Mouse (Mus musculus) liver, postnatal 0 days (tissue): ENCODE results near the gene Jakmip3. TPM values are rescaled to one million over a fixed set of nuclear protein-coding genes. Genes with fewer than 3 reads are reported as not detected.

Source experiments
- ATAC-seq: fragments of 200-750 bp; cut with Nextera tagmentation; 2 replicates; pipeline ENCODE4 v1.8.0; 2017; ENCODE audit warnings: mild to moderate bottlenecking, moderate library complexity
- DNase-seq: peaks from one replicate; pipeline ENCODE4 v3.0.0-alpha.2; 2016
- H3K27ac ChIP-seq: fragments of 300-500 bp; sonication (generic); 2 replicates; pipeline ENCODE4 v1.5.1; 2014; ENCODE audit warnings: antibody characterized with exemption, moderate library complexity, mild to moderate bottlenecking, low read depth
- H3K27me3 ChIP-seq: fragments of 300-500 bp; sonication (generic); 2 replicates; pipeline ENCODE4 v1.6.1; 2014; ENCODE audit warnings: low read length, control low read depth, mixed read lengths; ENCODE audit not compliant: insufficient read depth
- H3K36me3 ChIP-seq: fragments of 300-500 bp; sonication (generic); replicated peaks from 2 replicates; pipeline ENCODE4 v1.6.1; 2014; ENCODE audit warnings: mild to moderate bottlenecking, control low read depth, low read length, moderate library complexity, mixed read lengths; ENCODE audit not compliant: insufficient read depth
- H3K4me1 ChIP-seq: fragments of 300-500 bp; sonication (generic); 2 replicates; pipeline ENCODE4 v1.6.1; 2014; ENCODE audit warnings: antibody characterized with exemption, mild to moderate bottlenecking, control low read depth; ENCODE audit not compliant: insufficient read depth
- H3K4me2 ChIP-seq: fragments of 300-500 bp; sonication (generic); 2 replicates; pipeline ENCODE4 v1.6.1; 2014; ENCODE audit warnings: low read depth, mild to moderate bottlenecking, low read length, moderate library complexity, mixed read lengths
- H3K4me3 ChIP-seq: fragments of 300-500 bp; sonication (generic); 2 replicates; pipeline ENCODE4 v1.5.1; 2014; ENCODE audit warnings: low read depth, low read length
- H3K9ac ChIP-seq: fragments of 300-500 bp; sonication (generic); replicated peaks from 2 replicates; pipeline ENCODE4 v1.6.1; 2014; ENCODE audit warnings: mild to moderate bottlenecking, moderate library complexity
- H3K9me3 ChIP-seq: fragments of 300-500 bp; sonication (generic); 2 replicates; pipeline ENCODE4 v1.6.1; 2016; ENCODE audit warnings: mild to moderate bottlenecking, control low read depth, low read length, mixed read lengths
- CTCF ChIP-seq: sonication (generic); IDR thresholded peaks from 2 replicates; pipeline ENCODE4 v1.5.1; 2016; ENCODE audit warnings: antibody characterized with exemption, low read depth
- EP300 ChIP-seq: IDR thresholded peaks from 2 replicates; pipeline ENCODE4 v1.6.1; 2016; ENCODE audit warnings: antibody characterized with exemption, low read depth, mild to moderate bottlenecking
- WGBS: fragments of 180-500 bp; shearing (Covaris S2); extraction: QIAGEN DNeasy Blood & Tissue Kit; methylation state at CpG from one replicate; pipeline ENCODE4 v1.1.7; 2014; ENCODE audit not compliant: insufficient replicate concordance; 5-methylcytosine and 5-hydroxymethylcytosine counted together
- polyA plus RNA-seq: library from polyadenylated mRNA; unstranded; fragments of >200 nt; fragmentation: Nextera tagmentation; extraction: Ambion mirVana; gene quantifications from 2 replicates; pipeline ENCODE4 v1.2.1, GENCODE M21; 2015

Gene Jakmip3
- polyA plus RNA-seq, 1 experiment from 2014 or later, result not detected

DNA sequence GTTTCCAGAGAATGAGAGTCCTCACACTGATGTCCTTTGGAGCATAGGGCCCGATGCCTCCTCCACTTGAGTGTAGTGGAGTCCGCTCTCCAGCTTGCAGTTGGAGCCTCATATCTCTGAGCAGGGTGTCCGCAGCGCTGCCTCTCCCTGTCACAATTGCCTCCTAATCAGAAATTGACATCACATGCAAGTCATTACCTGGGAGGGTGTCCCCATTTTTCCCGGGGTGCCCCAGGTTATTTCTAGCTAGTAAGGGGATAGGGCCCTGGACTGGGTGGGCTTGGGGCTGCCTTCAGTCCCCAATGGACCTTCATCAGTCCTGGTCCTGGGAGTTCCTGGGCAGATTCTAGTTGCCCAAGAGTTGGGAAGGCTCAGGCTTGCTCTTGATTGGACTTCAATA, 152.1 kb downstream of the Jakmip3 start:
- ATAC-seq (no peak), DNase-seq (no peak)
- Histone ChIP-seq H3K36me3 (no peaks in the 10 kb centered on the region), H3K9me3 (no peaks in the 10 kb centered on the region), H3K9ac (no peak overlapping the region), H3K4me3 (no peak overlapping the region), H3K27me3 (peaks cover 2% of the 10 kb centered on the region), H3K4me2 (no peak overlapping the region), H3K4me1 (no peaks in the 10 kb centered on the region), H3K27ac (no peak overlapping the region)
- TF ChIP-seq CTCF, result no peak
- WGBS, result 90% methylated on average over 5 of the region's 5 CpGs

DNA sequence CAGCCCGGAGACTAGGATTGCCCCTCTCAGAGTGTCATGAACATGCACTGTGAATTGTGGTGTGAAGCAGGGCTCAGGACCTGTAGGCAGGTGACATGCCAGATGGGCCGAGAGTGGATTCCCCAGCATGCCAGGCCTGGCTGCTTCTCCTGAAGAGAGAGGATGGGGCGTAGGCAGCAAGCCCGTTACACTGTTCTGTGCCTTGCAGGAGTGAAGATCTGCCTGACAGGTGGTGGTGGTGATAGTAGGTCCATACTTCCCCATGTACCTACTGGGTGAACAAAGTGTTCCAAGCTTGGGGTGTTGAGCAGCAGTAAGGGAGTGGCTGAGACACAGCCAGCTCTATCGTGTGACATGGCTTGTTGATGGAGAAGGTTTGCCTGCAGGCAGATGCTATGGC, 152.6 kb downstream of the Jakmip3 start:
- H3K9ac ChIP-seq, result no peak overlapping the region
- 78% methylated on average over 5 of the region's 5 CpGs for WGBS
- ATAC-seq, result no peak

DNA sequence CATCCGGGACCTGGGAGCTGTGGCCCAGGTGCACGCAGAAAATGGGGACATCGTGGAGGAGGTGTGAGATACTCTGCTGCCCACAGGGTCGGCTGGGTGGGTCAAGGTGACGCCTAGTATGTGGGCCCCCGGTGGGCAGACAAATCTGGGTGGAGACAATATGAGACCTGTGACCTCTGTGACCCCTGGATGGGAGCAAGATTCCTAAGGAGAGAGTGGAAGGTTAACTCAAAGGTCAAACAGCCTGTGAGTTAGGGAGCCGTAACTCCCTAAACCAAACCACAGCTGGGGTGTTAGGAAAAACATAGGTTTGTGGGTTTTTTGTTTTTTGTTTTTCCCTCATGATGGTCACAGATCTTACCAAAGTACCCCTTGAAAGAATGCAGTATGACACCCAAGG, 153.3 kb downstream of the Jakmip3 start:
- no peak for DNase-seq
- Histone ChIP-seq H3K4me3 (no peak overlapping the region), H3K4me1 (no peaks in the 10 kb centered on the region), H3K9ac (no peak overlapping the region), H3K36me3 (no peaks in the 10 kb centered on the region), H3K27me3 (no peaks in the 10 kb centered on the region), H3K4me2 (no peak overlapping the region), H3K27ac (no peak overlapping the region), H3K9me3 (no peaks in the 10 kb centered on the region)
- no peak for ATAC-seq
- 73% methylated on average over 7 of the region's 7 CpGs for WGBS
- no peak for TF ChIP-seq EP300
- no peak for TF ChIP-seq CTCF

More for the DNA sequence above, 152.6 kb downstream of the Jakmip3 start:
- H3K36me3 ChIP-seq, result no peaks in the 10 kb centered on the region
- no peak for TF ChIP-seq EP300
- no peak for TF ChIP-seq CTCF
- no peak overlapping the region for H3K27ac ChIP-seq
- no peak overlapping the region for H3K4me3 ChIP-seq
- H3K4me1 ChIP-seq, result no peaks in the 10 kb centered on the region
- no peak for DNase-seq
- H3K27me3 ChIP-seq, result no peaks in the 10 kb centered on the region
- no peak overlapping the region for H3K4me2 ChIP-seq
- H3K9me3 ChIP-seq, result no peaks in the 10 kb centered on the region

DNA sequence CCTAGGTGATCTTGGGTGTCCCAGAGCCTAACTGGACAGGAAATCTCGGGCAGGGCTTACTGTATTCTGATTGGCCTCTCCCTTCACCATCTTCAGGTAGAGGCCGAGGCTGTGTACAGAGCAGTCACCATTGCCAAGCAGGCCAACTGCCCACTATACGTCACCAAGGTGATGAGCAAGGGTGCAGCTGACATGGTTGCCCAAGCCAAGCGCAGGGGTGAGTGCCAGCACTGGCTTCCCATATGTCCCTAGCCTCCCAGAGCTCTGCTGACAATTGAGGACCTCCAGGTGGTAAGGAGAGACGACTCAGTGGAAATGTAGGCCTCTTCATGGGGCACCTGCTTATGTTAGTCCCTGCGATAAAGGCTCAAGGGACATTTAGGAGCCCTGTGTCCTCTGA, 154.2 kb downstream of the Jakmip3 start:
- Histone ChIP-seq H3K4me3 (no peak overlapping the region), H3K4me2 (no peak overlapping the region), H3K4me1 (no peaks in the 10 kb centered on the region), H3K9me3 (no peaks in the 10 kb centered on the region), H3K27me3 (no peaks in the 10 kb centered on the region), H3K36me3 (no peaks in the 10 kb centered on the region), H3K9ac (no peak overlapping the region), H3K27ac (no peak overlapping the region)
- no peak for TF ChIP-seq CTCF
- no peak for TF ChIP-seq EP300
- whole genome bisulfite sequencing, result 72% methylated on average over 6 of the region's 6 CpGs
- no peak for DNase-seq
- no peak for ATAC-seq

DNA sequence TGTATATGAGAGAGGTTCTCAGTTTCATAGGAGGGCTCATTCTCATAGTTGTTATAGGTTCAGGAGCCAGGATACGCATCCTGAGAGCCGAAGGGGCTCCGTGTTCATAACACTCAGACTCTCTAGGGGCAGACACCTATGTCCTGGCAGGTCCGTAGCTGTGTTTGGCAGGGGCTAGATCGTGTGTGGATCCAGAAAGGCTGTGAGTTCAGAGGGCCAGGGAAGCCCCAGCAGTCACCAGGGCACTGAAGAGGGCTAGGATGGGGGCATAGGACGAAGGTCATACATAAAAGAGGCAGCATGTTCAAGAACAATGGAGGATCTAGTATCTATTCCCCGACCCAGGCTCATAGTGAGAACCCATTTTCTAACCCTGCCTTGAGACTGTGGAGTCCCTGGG, 154.8 kb downstream of the Jakmip3 start:
- TF ChIP-seq EP300, result no peak
- TF ChIP-seq CTCF, result no peak
- no peaks in the 10 kb centered on the region for H3K27me3 ChIP-seq
- no peaks in the 10 kb centered on the region for H3K9me3 ChIP-seq
- 76% methylated on average over 7 of the region's 7 CpGs for WGBS
- no peak overlapping the region for H3K27ac ChIP-seq
- no peaks in the 10 kb centered on the region for H3K4me1 ChIP-seq
- no peaks in the 10 kb centered on the region for H3K36me3 ChIP-seq
- no peak overlapping the region for H3K9ac ChIP-seq
- no peak for DNase-seq
- ATAC-seq, result no peak
- no peak overlapping the region for H3K4me3 ChIP-seq
- no peak overlapping the region for H3K4me2 ChIP-seq

DNA sequence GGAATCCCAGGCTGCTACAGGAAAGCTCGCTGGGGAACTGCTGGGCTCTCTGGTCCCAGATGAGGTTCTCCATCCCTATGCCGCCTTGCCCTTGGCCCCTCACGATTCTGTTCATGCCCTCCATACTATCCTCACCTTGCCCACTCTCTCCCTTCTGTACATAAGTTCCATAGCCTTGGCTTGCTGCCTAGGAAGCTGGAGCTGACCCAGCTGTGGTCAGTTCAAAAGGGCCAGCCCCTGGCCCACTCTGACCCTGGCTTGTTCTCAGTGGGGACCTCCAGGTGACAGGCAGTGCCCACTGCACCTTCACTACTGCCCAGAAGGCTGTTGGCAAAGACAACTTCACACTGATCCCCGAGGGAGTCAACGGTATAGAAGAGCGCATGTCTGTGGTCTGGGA, 155.9 kb downstream of the Jakmip3 start:
- Histone ChIP-seq H3K27me3 (no peaks in the 10 kb centered on the region), H3K27ac (no peak overlapping the region), H3K4me2 (no peak overlapping the region), H3K4me1 (no peaks in the 10 kb centered on the region), H3K9ac (no peak overlapping the region), H3K36me3 (no peaks in the 10 kb centered on the region), H3K9me3 (no peaks in the 10 kb centered on the region), H3K4me3 (no peak overlapping the region)
- 71% methylated on average over 6 of the region's 6 CpGs for WGBS
- DNase-seq (no peak), ATAC-seq (no peak)
- TF ChIP-seq CTCF, result no peak
- TF ChIP-seq EP300, result no peak

DNA sequence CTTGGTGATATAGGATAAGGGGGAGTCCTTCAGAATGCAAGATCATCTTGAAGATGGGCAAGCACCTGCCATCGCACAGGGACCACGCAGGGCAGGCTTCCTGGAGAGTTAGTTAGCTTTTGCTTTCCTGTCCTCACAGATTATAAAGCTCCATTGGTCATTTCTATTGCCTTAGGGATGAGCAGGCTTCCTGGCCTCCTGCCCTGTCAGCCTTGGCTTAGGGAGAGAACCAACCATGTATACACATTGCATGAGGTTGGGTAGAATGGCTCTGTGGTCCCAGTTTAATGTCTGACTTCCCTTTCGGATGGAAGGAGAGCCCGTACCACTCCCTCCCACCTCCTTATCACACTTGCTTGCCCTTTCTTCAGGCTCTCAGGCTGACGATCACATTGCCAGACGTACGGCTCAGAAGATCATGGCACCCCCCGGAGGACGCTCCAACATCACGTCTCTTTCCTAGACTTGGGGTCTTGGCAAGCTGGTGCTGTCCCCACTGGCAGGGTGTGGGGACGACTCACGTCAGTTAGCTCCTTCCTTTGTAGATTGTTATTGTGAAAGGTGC, 160.1 kb downstream of the Jakmip3 start:
- Histone ChIP-seq H3K4me3 (no peak overlapping the region), H3K4me1 (no peaks in the 10 kb centered on the region), H3K36me3 (no peaks in the 10 kb centered on the region), H3K27me3 (no peaks in the 10 kb centered on the region), H3K4me2 (no peak overlapping the region), H3K9ac (no peak overlapping the region), H3K9me3 (no peaks in the 10 kb centered on the region), H3K27ac (no peak overlapping the region)
- ATAC-seq (no peak), DNase-seq (no peak)
- WGBS, result 68% methylated on average over 12 of the region's 12 CpGs
- TF ChIP-seq EP300, result no peak
- TF ChIP-seq CTCF, result no peak
